Mouse (Mus musculus): ENCODE data around the gene Olfr267. TPM values are rescaled to one million over a fixed set of nuclear protein-coding genes. Genes with fewer than 3 reads are reported as not detected.

The Olfr267 gene
- total RNA-seq (2014; fragmentation: Nextera tagmentation) (5.2 TPM in 1 of 2 replicates, not detected in the other), total RNA-seq (2017) (0.17 and 0.26 TPM in 2 replicates)

DNA sequence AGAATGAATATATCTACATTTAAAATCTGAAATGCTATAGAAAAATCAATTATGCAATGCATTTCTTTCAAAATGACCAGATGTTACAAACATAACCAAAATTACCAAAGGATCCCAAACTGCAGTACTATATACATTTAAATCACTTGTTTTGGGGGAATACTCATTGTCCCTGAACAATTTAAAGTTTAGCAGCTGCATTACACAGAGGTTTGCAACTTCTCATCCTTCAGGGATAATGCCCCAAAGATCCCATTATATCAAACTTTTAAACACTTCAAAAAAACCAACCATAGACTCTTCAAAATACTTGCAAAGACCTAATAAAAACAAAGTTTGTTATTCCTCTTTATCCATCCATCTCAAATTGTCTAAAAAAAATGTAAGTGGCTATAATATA, at the start of gene Olfr267:
Gene Olfr267, minus strand, starts transcription at position 101 of the 400 bp plus-strand sequence.
- ATAC-seq (replicated peaks; ENCODE audit: poor library complexity, severe bottlenecking), result no peak

DNA sequence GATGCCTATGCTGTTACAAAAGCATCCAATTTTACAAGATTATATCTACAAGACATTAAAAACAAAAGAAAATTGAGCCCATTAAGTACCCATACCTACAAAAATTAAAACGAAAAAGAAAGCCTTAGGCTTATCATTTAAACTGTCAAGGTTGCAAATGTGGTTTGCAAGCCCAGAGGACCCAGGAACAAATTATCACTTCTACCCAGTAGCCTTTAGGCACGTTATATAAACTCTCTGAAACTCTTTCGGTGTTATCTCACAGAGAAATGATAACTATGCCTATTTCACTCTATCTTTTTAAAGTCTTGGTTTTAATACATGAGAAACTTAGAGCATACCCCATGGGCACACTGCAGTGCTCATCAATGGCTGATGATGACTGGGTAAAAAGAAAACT, 45.4 kb upstream of the Olfr267 start:
- no peak for ATAC-seq (replicated peaks; ENCODE audit: poor library complexity, severe bottlenecking)

DNA sequence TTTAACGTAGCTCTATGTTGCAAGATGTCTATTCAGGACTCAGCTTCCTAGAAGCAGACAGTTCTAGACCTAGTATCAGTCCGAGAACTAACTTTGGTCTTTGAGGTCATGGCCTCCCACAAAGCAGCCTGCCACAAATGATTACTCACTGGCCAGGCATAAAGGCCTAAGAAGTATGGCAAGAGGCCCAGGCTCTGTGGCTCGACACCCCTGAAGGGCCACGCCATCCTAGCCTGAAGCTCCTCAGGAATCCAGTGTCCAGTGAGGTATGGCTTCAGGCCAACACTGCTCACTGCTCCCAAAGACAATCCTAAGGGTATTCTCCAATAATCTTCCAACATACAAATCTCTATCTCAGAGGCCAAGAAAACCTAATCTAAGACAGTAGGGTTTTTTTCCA, 38.4 kb upstream of the Olfr267 start:
- no peak for ATAC-seq (replicated peaks; ENCODE audit: poor library complexity, severe bottlenecking)

DNA sequence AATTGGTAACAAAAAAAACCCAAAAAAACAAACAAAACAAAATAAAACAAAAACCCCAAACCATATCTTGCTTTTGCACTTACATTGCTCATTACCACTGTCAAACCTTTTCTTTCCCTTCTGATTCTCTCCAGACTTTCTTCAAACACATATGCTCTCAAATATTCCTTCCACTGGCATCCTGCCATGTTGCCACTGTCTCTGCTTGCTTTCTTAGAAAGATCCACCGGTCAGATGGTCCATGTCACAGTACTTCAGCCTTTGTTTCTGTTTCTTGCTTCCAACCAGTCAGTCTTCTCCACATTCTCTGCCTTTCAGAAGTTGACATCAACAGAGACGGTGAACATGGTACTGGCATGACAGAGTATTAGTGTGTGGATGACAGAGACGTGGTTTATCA, 857 bp downstream of the Olfr267 start:
- no peak for ATAC-seq (replicated peaks; ENCODE audit: poor library complexity, severe bottlenecking)

DNA sequence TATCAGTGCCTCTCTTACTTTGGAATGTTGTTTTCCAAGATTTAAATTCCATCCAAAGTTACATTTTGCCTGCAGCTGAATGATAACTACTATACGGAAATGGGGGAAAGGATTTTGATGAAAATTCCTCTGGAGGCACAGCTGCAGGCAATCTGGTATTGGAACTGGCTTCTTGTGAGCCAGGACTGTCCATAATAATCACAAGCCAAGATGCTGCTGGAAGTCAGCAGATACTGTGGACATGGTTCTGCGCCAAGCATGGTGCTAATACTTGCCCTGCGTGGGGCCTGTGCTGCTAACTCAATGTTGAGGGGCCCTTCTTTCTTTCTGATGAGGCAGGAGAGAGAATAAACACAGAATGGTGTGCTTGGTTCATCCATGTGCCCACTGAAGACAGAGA, 24.1 kb downstream of the Olfr267 start:
- ATAC-seq (replicated peaks; ENCODE audit: poor library complexity, severe bottlenecking), result no peak

DNA sequence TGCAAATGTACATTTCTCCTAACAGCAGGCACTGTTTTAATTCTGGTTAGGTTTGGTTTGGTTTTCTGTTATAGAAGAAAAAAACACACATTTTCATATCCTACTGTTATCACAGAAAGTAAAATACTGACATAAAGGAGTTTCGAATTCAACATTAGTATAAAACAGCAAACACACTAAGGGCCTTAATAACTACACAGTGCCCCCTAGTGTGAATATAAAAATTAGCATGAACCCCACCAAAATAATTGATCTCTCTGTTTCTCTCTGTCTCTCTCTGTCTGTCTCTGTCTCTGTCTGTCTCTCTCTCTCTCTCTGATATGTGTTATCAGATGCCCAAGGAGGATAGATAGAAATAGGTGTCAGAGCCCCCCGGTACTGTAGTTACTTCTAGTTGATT, 38.0 kb downstream of the Olfr267 start:
- no peak for ATAC-seq (replicated peaks; ENCODE audit: poor library complexity, severe bottlenecking)

DNA sequence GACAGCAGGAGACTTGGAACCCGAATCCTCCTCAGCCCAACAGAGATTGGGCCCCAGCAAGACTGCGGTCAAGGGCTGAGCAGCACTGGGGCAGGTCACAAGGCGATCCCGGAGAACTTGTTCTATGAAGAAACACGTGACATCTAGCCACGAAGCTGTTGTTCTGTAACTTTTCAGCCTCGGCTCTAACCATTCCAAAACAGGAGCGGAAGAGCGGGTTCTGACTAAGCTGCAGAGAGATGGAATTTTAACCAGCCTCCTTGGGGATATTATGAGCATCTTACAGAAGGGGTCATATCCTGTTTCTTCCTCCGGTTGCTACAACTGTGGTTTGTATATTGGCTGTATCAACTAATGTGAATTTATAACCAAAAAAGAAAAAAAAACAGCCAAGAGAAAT, 38.4 kb downstream of the Olfr267 start:
- no peak for ATAC-seq (replicated peaks; ENCODE audit: poor library complexity, severe bottlenecking)

DNA sequence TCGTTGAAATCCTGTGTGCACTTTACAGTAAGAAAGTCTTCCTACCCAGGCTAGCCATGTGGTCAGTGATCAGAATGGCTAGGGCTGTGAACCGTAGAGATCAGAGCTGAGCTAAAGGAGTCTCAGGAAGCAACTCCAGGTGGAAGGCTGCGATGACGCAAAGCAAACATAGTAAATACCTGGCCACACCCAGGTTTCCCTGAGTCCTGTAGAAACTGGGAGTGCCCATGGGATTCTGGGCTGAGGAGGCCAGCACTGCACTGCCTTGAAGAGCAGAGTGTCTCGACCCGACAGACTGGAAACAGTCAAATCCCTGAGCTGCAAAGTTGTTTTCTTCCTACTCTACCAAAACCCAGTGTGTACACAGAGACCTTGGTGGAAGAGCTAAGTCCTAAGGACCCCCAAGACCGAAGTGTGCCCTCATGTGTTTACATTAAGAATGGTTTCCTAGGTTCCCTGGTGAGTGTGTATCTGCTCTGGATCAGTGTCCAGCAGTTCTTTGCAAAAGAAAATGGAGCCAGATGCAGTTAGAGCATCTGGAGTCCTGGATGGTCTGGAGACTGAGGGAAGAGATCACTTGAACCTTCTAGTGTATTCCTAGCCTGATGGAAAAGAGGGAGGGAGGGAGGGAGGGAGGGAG, 41.8 kb downstream of the Olfr267 start:
- no peak for ATAC-seq (replicated peaks; ENCODE audit: poor library complexity, severe bottlenecking)

DNA sequence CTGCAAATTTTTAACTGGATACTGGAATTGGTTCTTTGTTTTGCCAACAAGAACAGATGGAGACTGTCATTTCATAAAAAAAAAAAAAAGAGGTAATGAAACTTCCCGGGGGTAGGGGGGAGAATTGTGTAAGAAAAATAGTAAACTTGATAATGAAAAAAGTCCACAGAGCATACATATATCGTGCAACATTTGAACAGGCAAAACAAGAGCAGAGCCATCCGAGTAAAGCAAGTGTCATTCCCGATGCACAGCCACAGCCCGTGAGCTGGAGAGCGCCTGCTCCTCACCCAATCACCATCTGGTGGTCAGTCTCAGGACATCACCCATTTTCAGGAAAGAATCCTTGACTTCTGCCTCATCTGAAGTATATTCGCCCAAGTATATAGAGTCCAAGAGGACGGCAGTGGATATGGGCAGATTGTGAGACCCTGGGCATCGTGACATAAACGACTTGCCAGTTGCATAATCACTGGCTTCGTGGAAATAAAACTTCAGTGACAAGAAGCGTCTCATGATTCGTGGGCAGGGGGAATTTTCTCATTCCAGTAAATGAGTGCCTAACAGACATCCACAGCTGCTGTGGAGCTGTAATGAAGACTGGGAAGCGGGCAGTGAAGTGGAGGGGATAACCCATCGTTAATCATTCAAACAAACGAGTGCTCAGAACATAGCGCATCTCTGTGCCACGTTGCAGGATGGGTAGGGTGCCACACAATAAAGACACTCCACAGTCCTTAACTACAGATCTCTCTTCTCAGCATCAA, 50.5 kb downstream of the Olfr267 start:
- ATAC-seq (replicated peaks; ENCODE audit: poor library complexity, severe bottlenecking), result peak; percentile 75

Other genes with a start within 250 kb of the Olfr267 start
- not detected in 2 replicates for gene Lpar1, start 233.8 kb downstream of the Olfr267 start, total RNA-seq (2014; fragmentation: Nextera tagmentation)
- gene Lpar1, start 233.8 kb downstream of the Olfr267 start, total RNA-seq (2017), result 0.09 and 3.5 TPM in 2 replicates
- gene Ecpas, start 125.0 kb upstream of the Olfr267 start, total RNA-seq (2014; fragmentation: Nextera tagmentation), result 133 and 142 TPM in 2 replicates
- 88.5 and 92.9 TPM in 2 replicates for gene Ecpas, start 125.0 kb upstream of the Olfr267 start, total RNA-seq (2017)
- not detected in 2 replicates for gene Zkscan16, start 155.9 kb upstream of the Olfr267 start, total RNA-seq (2014; fragmentation: Nextera tagmentation)
- not detected in 2 replicates for gene Zkscan16, start 155.9 kb upstream of the Olfr267 start, total RNA-seq (2017)
- 56.5 and 58.2 TPM in 2 replicates for gene Ptgr1, start 199.4 kb upstream of the Olfr267 start, total RNA-seq (2014; fragmentation: Nextera tagmentation)
- gene Ptgr1, start 199.4 kb upstream of the Olfr267 start, total RNA-seq (2017), result 67.6 and 68.5 TPM in 2 replicates
- 12.9 and 13.8 TPM in 2 replicates for gene Dnajc25, start 207.3 kb upstream of the Olfr267 start, total RNA-seq (2014; fragmentation: Nextera tagmentation)
- gene Dnajc25, start 207.3 kb upstream of the Olfr267 start, total RNA-seq (2017), result 32.7 and 42.5 TPM in 2 replicates
- gene Gm20503, start 215.5 kb upstream of the Olfr267 start, total RNA-seq (2014; fragmentation: Nextera tagmentation), result not detected in 2 replicates
- gene Gm20503, start 215.5 kb upstream of the Olfr267 start, total RNA-seq (2017), result not detected in 2 replicates
- gene Gng10, start 247.4 kb upstream of the Olfr267 start, total RNA-seq (2014; fragmentation: Nextera tagmentation), result 184 and 195 TPM in 2 replicates
- 90.0 and 112 TPM in 2 replicates for gene Gng10, start 247.4 kb upstream of the Olfr267 start, total RNA-seq (2017)